Mouse (Mus musculus) forelimb bud, embryonic 11.5 days (tissue): Measurements from ENCODE around the gene Tmem190.
"Not testable (repeated sequence)": the region's sequence is repeated elsewhere in the genome, so short reads cannot be mapped to it uniquely, and the experiment has no call there.

ENCODE experiments used
- DNase-seq: peaks from one replicate; pipeline ENCODE4 v3.0.0-alpha.2; 2012; ENCODE audit warnings: low read depth, low spot score

Gene Tmem190

GRCm38 (mm10) chr7:4776131-4776530 lies 6.6 kb upstream of the Tmem190 start:
- no peak for DNase-seq

- peak; percentile 74 for DNase-seq
Observed at GRCm38 (mm10) chr7:4776861-4777830, 5.6 kb upstream of the Tmem190 start.

GRCm38 (mm10) chr7:4777851-4778637 lies 4.7 kb upstream of the Tmem190 start:
- no peak for DNase-seq

GRCm38 (mm10) chr7:4779921-4780320 lies 2.8 kb upstream of the Tmem190 start:
- no peak for DNase-seq

GRCm38 (mm10) chr7:4782130-4782529 lies 607 bp upstream of the Tmem190 start:
- no peak for DNase-seq

- no peak for DNase-seq
Observed at GRCm38 (mm10) chr7:4783667-4784268, 1.0 kb downstream of the Tmem190 start.

- peak; percentile 67 for DNase-seq
Observed at GRCm38 (mm10) chr7:4788499-4789435, 6.0 kb downstream of the Tmem190 start.

GRCm38 (mm10) chr7:4789436-4789935 lies 6.7 kb downstream of the Tmem190 start, which contains the start of gene Tmem238:
TSS of gene Tmem238 (minus strand) at chr7:4789656.
- DNase-seq: no peak

GRCm38 (mm10) chr7:4792278-4793212 lies 9.8 kb downstream of the Tmem190 start, which contains the start of gene Rpl28:
TSS of gene Rpl28 (plus strand) at chr7:4792874.
- peak; percentile 98 for DNase-seq

- DNase-seq: not testable (repeated sequence)
Observed at GRCm38 (mm10) chr7:4793248-4793647, 10.5 kb downstream of the Tmem190 start.

GRCm38 (mm10) chr7:4793674-4794073 lies 10.9 kb downstream of the Tmem190 start:
- no peak for DNase-seq

GRCm38 (mm10) chr7:4794631-4795168 lies 12.0 kb downstream of the Tmem190 start:
- DNase-seq: no peak

- DNase-seq: peak; percentile 48
Observed at GRCm38 (mm10) chr7:4795767-4796433, 13.2 kb downstream of the Tmem190 start.

GRCm38 (mm10) chr7:4802247-4802646 lies 19.5 kb downstream of the Tmem190 start:
- no peak for DNase-seq

GRCm38 (mm10) chr7:4806716-4807115 lies 24.0 kb downstream of the Tmem190 start:
- DNase-seq: no peak

- not testable (repeated sequence) for DNase-seq
Observed at GRCm38 (mm10) chr7:4811131-4811530, 28.4 kb downstream of the Tmem190 start.

GRCm38 (mm10) chr7:4811842-4812302 lies 29.1 kb downstream of the Tmem190 start:
- no peak for DNase-seq
